Mouse (Mus musculus): ENCODE data around the gene Moxd1.

DNA sequence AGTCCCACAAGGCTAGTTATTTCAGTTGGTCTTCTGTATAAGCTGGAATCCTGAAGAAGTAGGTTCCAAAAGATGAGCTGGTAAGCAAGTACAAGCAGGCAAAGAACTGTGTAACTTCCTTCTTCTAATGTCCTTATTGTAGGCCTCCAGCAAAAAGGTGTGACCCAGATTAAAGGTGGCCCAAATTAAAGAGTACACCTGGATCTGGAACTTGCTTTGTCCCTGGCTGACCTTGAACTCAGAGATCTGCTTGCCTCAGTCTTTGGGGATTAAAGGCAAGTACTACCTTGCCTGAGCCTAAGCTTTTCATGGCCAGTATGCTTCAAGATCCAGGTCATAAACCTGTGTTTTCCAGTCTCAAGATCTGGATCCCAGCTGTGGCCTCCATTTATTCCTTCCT lies 24.8 kb downstream of the Moxd1 start:
- TF ChIP-seq CTCF (IDR thresholded peaks at IDR 0.05) (no peak), EP300 (IDR thresholded peaks at IDR 0.05) (no peak)

All from lung, postnatal 0 days (tissue).